Mouse (Mus musculus): ENCODE data around the gene Gm21788. TPM values are rescaled to one million over a fixed set of nuclear protein-coding genes. Genes with fewer than 3 reads are reported as not detected.
"Not testable (repeated sequence)": the region's sequence is repeated elsewhere in the genome, so short reads cannot be mapped to it uniquely, and the experiment has no call there.

Gm21788 gene
- polyA plus RNA-seq (2014; fragmentation: Nextera tagmentation; extraction: Ambion mirVana): not detected in 2 replicates

DNA sequence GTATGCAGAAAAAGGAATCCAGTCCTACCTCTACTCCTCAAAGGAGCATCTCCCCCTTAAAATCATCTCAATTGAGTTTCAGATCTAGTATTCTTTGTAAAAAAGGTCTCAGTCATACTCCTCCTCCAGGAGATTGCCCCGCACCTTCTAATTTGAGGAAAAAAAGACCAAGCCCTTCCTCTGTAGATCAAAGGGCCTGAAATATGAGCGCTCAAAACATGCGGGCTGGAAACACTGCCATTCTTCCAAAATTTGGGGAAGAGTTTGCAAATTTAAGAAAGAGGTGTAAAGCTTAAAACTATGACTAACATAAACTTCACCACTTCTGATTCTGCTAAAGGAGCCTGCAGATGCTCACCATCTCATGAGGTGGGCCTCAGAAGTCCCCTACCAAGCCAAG lies at the start of gene Gm21788:
Gene Gm21788 (plus strand): TSS at position 301 of the 400 bp plus-strand sequence.
- DNase-seq (ENCODE audit: low spot score); H3K9ac ChIP-seq (ENCODE audit: low read length); H3K9me3 ChIP-seq (ENCODE audit: control insufficient read depth, low read length); H3K4me1 ChIP-seq (ENCODE audit: control insufficient read depth, insufficient read depth, low read length); H3K4me3 ChIP-seq (ENCODE audit: low read depth, low read length); ATAC-seq (ENCODE audit: insufficient read depth, low FRiP score, low TSS enrichment); H3K36me3 ChIP-seq (ENCODE audit: control insufficient read depth, insufficient read depth, low read length); H3K4me2 ChIP-seq (ENCODE audit: low read depth); H3K27ac ChIP-seq (ENCODE audit: low read depth, low read length); H3K27me3 ChIP-seq (ENCODE audit: control insufficient read depth, insufficient read depth, low read length): not testable (repeated sequence)
- WGBS: no CpG with 5 or more reads among the region's 3 CpGs

Other genes starting within 250 kb of the Gm21788 start
- gene Gm21244, start 235.7 kb upstream of the Gm21788 start, polyA plus RNA-seq (2014; fragmentation: Nextera tagmentation; extraction: Ambion mirVana): not detected in 2 replicates
- gene Gm28998, start 151.2 kb upstream of the Gm21788 start, polyA plus RNA-seq (2014; fragmentation: Nextera tagmentation; extraction: Ambion mirVana): not detected in 2 replicates
- not detected in 2 replicates for gene Gm20826, start 233.5 kb downstream of the Gm21788 start, polyA plus RNA-seq (2014; fragmentation: Nextera tagmentation; extraction: Ambion mirVana)